Mouse (Mus musculus) spleen, adult 18-20 months (tissue): Measurements from ENCODE around the gene Pnmt.

Experiments used
- DNase-seq, 2 experiments: peaks; one replicate each; pipeline ENCODE4 v3.0.0; 2022; ENCODE audit warnings: mixed read lengths in 2 of 2

The Pnmt gene

GRCm38 (mm10) chr11:98384721-98385637 is 1.3 kb upstream of the Pnmt start:
- no peak for DNase-seq

DNA sequence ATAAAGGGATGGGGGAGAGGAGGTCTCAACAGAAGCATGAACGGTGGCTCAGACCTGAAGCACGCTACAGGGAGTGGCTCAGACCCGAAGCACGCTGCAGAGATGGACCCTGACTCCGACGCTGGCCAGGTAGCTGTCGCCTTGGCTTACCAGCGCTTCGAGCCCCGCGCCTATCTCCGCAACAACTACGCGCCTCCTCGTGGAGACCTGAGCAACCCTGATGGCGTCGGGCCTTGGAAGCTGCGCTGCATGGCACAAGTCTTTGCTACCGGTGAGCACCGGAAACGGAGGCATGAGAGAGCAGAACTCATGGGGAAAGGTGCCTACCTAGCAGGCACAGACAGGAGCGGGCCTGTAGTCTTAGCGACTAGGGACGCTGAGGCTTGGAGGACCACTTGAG is 346 bp downstream of the Pnmt start:
- no peak for DNase-seq

DNA sequence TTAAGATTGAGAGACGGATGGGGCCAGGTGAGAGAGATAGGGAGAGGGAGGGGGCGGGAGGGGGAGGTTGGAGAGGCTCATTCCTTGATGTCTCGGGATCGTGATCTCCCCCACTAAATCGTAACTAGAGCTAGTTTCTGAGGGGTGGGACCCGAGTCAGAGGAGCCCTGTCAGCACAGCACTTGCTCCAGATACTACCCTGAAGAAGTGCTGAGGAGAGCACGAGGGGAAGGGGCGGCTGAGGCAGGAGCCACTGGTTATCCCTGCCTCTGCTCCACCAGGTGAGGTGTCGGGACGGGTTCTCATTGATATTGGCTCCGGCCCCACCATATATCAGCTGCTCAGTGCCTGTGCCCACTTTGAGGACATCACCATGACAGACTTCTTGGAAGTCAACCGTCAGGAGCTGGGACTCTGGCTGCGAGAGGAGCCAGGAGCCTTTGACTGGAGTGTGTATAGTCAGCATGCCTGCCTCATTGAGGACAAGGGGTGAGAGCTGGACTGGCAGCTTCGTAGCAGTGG is 867 bp downstream of the Pnmt start:
- no peak for DNase-seq

GRCm38 (mm10) chr11:98388282-98388681 is 2.0 kb downstream of the Pnmt start:
- no peak for DNase-seq

- DNase-seq: peak in 1 of 2 experiments; percentile 41
Observed at GRCm38 (mm10) chr11:98389221-98389780, 3.1 kb downstream of the Pnmt start.

- no peak for DNase-seq
Observed at GRCm38 (mm10) chr11:98390141-98390540, 3.9 kb downstream of the Pnmt start.

DNA sequence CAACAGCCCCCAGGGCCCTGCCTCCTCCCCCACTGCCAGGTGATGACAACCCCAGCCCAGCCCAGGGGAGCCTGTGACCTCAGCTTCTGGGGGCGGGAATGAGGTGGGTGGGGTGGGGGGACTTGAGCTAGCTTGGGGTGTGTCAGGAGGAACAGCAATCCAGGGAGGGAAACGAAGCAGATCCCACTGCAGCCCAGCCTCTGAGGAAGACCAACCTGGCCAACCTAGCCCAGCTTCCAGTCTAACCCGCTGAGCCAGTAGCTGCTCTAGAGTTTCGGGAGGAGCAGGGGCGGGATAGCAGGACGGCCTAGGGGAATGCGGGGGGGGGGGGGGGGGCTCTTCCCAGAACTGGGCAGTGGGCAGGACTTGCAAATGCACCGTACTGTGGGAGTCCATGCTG is 5.8 kb downstream of the Pnmt start:
- DNase-seq: no peak

DNA sequence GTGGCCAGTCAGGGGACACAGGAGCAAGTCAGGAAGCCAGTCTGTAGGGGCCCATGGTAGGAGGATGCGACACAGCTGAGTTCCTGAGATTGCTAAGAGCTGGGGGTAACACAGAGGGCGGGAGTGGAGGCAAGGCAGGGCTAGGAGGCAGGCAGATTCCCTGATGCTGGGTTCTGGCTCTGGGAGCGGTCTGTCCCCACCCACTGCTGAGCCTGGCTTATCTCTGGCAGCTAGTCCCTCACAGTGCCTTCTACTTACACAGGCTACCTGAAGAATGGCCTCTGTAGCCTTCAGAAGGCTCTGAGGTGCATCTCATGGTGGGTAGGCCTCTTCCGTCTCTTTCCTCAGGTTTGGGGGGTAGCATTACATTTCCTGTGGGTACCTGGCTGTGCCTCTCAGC is 6.4 kb downstream of the Pnmt start:
- no peak for DNase-seq

GRCm38 (mm10) chr11:98393317-98393716 is 7.1 kb downstream of the Pnmt start:
- DNase-seq: peak in 1 of 2 experiments; percentile 19

GRCm38 (mm10) chr11:98394301-98394700 is 8.1 kb downstream of the Pnmt start:
- no peak for DNase-seq

DNA sequence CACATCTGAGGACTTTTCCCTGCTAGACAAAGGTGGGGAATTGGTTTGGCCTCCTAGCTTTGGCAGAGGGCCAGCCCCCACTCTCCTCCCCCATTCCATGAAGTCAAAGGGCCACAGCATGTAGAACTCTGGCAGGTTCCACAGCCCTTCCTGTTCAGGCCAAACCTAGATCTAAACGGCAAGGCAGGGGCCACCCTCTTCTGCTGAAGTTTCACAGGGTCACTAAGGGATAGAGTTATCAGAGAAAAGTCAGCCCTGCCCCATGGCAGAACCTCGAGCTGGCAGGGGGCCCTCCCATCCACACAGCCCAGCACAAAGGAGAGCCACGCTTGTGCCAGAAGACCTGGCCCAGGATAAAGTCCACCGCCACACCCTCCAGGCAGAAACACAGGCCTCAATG is 8.8 kb downstream of the Pnmt start:
- no peak for DNase-seq

GRCm38 (mm10) chr11:98397946-98398345 is 11.7 kb downstream of the Pnmt start:
- DNase-seq: no peak

DNA sequence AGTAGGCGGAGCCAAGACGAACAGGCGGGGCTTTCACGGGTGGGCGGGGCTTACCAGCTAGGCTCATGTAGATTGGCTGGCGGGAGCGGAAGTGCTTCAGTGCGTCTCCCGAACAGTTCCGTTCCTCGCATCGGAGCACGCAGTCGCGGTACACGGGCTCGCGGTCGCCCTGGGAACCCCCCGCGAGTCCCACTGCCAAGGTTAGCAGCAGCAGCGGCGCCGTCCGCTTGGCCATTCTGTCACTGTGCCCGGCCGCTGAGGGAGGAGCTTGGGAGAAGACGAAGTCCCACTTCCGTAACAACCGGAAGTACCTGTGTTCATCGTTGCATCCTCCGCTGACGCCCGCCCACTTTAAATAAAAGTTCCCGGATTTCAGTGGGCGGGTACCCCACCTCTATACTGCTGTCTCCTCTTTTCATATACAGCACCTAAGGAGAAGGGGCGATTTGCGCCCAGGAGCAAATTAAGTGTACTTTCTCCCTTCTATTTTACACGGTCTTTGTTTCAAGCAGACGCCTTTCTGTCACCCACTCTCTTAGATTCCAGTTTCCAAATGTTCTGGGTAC is 14.0 kb downstream of the Pnmt start, which contains the start of gene Pgap3:
TSS of gene Pgap3 (minus strand) at position 330 of the 566 bp plus-strand sequence.
- DNase-seq: peak; percentile 82 to 85

DNA sequence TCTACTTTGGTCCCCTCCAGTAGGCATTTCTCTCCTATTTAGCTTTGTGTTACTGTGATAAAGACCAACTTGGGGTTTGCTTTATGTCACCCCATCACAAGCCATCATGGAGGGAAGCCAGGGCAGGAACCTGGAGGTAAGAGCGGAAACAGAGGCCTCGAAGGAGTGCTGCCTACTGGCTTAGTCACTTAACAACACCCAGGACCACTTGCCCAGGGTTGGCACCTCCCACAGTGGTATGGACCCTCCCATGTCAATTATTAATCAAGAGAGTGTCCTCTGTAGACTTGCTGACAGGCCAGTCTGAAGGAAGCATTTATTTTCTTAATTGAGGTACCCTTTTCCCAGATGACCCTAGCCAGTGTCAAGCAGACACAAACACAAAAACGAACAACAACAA is 14.6 kb downstream of the Pnmt start:
- no peak for DNase-seq

GRCm38 (mm10) chr11:98406621-98407020 is 20.4 kb downstream of the Pnmt start:
- DNase-seq: no peak

- DNase-seq: no peak
Observed at GRCm38 (mm10) chr11:98408872-98409271, 22.6 kb downstream of the Pnmt start.

DNA sequence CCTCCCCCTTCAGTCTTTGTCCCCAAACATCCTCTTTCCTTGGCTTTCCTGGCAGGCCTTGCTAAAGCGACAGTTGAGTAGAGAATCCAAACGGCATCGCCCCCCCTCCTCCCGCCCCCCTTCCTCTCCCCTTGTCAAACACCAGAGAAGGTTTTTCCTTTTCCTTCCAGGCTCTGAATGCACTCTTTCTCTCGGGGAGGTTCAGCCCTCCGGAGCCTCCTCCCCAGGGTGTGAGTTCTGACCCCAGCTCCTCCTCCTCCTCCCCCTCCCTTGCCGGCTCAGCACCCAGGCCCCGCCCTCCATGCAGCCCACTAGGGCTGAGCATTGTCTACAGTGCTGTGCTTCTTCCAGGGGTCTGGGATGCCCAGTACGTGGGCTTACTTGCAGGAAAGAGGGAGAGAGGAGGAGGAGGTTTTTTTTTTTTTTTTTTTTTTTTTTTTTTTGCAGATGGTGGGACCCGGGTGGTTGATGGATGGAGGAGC is 23.1 kb downstream of the Pnmt start:
- no peak for DNase-seq

DNA sequence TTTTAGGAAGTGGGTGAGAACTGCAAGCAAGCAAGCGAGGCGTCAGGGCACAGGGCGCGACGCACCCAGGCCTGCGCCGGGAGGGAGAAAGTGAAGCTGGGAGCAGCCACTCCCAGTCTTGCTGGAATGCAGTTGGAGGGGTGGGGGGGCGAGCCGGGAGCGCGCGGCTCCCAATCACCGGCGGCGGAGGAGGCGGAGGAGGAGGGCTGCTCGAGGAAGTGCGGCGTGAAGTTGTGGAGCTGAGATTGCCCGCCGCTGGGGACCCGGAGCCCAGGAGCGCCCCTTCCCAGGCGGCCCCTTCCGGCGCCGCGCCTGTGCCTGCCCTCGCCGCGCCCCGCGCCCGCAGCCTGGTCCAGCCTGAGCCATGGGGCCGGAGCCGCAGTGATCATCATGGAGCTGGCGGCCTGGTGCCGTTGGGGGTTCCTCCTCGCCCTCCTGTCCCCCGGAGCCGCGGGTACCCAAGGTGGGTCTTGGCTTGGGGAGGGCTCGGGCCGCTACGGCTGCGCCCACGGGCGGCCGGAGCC is 26.1 kb downstream of the Pnmt start, which contains the start of gene Erbb2:
TSS of gene Erbb2 (plus strand) at position 198 of the 524 bp plus-strand sequence.
- DNase-seq: peak in 1 of 2 experiments; percentile 19

DNA sequence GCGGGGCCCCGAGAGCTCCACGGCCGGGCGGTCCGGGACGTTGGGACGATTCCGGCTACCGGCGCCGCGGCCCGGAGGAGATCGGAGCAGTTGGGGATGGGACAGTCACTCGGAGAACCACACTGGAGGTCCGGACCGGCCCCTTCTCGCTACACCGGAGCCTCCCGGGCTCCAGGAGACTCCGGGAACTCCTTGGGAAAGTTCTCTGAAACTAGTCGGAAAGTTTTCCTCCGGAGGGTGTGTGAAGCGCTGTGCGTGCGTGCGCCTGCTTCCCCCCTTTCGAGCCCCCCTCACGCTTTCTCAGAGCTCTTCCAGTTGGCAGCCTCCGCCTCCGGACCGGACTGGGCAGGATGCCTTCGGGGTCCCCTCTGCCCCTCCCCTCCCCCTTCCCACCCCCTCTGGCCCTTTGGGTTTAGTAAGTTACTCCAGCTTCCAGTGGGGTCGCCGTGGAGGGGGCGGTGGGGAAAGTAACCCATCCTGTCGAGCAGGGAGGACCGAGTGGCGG is 26.6 kb downstream of the Pnmt start:
- DNase-seq: no peak

DNA sequence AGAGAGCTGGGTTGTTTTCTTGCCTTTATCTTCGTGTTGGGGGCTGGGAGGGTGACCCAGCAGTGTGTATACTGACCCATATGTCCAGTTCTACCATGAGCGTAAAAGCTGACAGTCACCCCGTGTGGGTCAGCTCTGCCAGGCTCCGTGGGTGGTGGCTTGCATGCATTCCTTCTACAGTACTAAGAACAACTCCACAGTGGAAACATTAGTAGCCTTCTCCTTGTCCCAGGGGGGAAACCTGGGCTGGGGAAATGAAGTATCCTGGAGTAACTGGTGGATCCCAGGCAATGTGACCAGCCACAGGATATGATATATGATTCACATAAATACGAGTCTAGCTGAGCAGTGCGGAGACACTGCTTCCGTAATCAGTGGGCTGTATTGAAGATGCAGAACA is 27.5 kb downstream of the Pnmt start:
- no peak for DNase-seq

GRCm38 (mm10) chr11:98414162-98414561 is 27.9 kb downstream of the Pnmt start:
- no peak for DNase-seq

GRCm38 (mm10) chr11:98417074-98417473 is 30.8 kb downstream of the Pnmt start:
- no peak for DNase-seq

DNA sequence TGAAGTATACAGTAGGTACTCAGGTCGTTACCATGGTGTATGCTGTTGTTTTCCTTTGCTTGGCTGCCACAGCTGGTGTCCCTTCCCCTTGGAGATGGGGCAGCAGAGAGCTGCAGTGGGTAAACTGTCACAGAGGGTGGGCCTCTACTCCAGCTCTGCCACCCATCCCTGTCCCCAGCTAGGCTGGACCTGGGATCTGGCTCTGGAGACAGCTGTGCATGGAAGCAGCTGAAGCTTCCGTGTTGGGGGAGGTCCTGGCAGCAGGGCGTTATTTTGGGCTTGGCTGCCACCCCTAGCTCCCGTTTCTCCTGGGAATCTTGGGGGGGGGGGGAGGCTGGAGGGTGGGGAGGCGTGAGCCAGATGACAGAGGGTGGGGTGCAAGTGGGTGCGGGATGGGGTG is 32.0 kb downstream of the Pnmt start:
- DNase-seq: no peak
